Mouse (Mus musculus): ENCODE results near the gene Dennd5a. TPM values are rescaled to one million over a fixed set of nuclear protein-coding genes. Genes with fewer than 3 reads are reported as not detected.

The Dennd5a gene
- polyA plus RNA-seq, 1 experiment from 2014 or later, result 47.7 TPM

GRCm38 (mm10) chr7:109876085-109876484, 84.2 kb downstream of the Dennd5a start:
- ATAC-seq, result no peak
- Histone ChIP-seq H3K4me1 (replicated peaks; ENCODE audit: control insufficient read depth, insufficient read depth, low read length) (peaks cover 10% of the 10 kb centered on the region), H3K27me3 (replicated peaks; ENCODE audit: control insufficient read depth, insufficient read depth, low read length) (no peaks in the 10 kb centered on the region), H3K4me3 (replicated peaks; ENCODE audit: low read length) (no peak overlapping the region), H3K27ac (ENCODE audit: low read length) (no peak overlapping the region), H3K4me2 (ENCODE audit: low read length) (no peak overlapping the region), H3K36me3 (ENCODE audit: control insufficient read depth, insufficient read depth) (no peaks in the 10 kb centered on the region), H3K9ac (replicated peaks; ENCODE audit: low read depth, low read length) (no peak overlapping the region), H3K9me3 (ENCODE audit: control insufficient read depth, low read length) (no peaks in the 10 kb centered on the region)
- WGBS, result 75% methylated on average over 8 of the region's 8 CpGs

DNA sequence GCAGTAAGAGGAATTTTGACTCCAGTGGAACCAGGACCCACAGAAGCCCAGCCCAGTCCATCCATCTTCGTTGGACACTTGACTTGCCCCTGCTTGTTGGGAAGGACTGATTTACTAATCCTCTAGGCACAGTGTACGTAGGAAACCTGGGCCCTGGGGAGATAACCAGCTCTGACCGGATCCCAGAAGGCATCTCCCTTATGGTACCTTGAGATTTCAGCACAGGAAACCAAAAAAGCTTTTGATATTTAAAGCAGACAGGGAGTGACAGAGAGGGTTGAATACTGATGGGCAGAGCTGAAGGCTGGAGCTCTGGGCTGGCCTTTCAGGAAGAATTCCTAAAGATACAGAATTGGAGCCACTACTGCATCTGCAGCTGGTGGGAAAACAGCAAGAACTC, 84.7 kb downstream of the Dennd5a start:
- Histone ChIP-seq H3K36me3 (ENCODE audit: control insufficient read depth, insufficient read depth) (no peaks in the 10 kb centered on the region), H3K9ac (replicated peaks; ENCODE audit: low read depth, low read length) (no peak overlapping the region), H3K4me1 (replicated peaks; ENCODE audit: control insufficient read depth, insufficient read depth, low read length) (peaks cover 10% of the 10 kb centered on the region), H3K9me3 (ENCODE audit: control insufficient read depth, low read length) (no peaks in the 10 kb centered on the region), H3K27me3 (replicated peaks; ENCODE audit: control insufficient read depth, insufficient read depth, low read length) (no peaks in the 10 kb centered on the region), H3K27ac (ENCODE audit: low read length) (no peak overlapping the region), H3K4me2 (ENCODE audit: low read length) (no peak overlapping the region), H3K4me3 (replicated peaks; ENCODE audit: low read length) (no peak overlapping the region)
- ATAC-seq, result peak; percentile 23; the same call in 1 of the 2 replicates
- 65% methylated on average over 3 of the region's 3 CpGs for WGBS

DNA sequence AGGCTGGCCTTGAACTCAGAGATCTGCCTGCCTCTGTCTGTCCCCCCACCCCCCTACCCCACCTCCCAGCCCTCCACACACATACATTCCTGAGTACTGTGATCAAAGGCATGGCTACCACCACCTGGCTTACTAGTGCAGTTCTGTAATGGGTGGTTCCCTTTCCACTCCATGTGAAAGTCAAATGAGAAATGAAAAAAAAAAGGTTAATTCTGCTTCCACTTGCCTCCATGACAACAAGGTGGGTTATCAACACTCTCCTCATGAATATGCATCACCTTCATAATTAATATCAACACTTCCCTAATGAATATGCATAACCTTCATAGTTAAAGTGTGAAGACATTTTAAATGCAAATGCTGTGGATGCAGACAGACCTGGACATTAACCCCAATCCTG, 85.2 kb downstream of the Dennd5a start:
- no peak overlapping the region for H3K27ac ChIP-seq (ENCODE audit: low read length)
- ATAC-seq, result peak; percentile 85
- no peak overlapping the region for H3K4me2 ChIP-seq (ENCODE audit: low read length)
- no peak overlapping the region for H3K4me3 ChIP-seq (replicated peaks; ENCODE audit: low read length)
- H3K36me3 ChIP-seq (ENCODE audit: control insufficient read depth, insufficient read depth), result no peaks in the 10 kb centered on the region
- H3K4me1 ChIP-seq (replicated peaks; ENCODE audit: control insufficient read depth, insufficient read depth, low read length), result peaks cover 10% of the 10 kb centered on the region
- no peak overlapping the region for H3K9ac ChIP-seq (replicated peaks; ENCODE audit: low read depth, low read length)
- H3K27me3 ChIP-seq (replicated peaks; ENCODE audit: control insufficient read depth, insufficient read depth, low read length), result no peaks in the 10 kb centered on the region
- H3K9me3 ChIP-seq (ENCODE audit: control insufficient read depth, low read length), result no peaks in the 10 kb centered on the region

DNA sequence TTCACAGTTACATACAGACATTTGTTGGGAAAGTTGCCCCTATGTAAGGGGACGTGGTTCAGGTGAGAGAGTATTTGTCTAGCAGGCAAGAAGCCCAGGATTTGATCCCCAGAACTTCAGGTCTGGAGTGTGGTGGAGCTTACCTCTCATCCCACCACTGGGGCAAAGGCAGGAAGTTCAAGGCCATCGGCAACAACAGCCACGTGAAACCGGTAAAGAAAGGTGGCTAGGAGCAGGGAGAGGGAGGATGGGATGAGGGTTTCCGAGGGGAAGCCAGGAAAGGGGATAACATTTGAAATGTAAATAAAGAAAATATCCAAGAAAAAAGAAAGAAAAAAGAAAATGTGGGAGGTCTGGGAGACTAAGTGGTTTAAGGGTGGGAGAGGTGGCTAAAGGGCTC, 87.1 kb downstream of the Dennd5a start:
- Histone ChIP-seq H3K4me3 (replicated peaks; ENCODE audit: low read length) (no peak overlapping the region), H3K27me3 (replicated peaks; ENCODE audit: control insufficient read depth, insufficient read depth, low read length) (no peaks in the 10 kb centered on the region), H3K4me1 (replicated peaks; ENCODE audit: control insufficient read depth, insufficient read depth, low read length) (peaks cover 10% of the 10 kb centered on the region), H3K4me2 (ENCODE audit: low read length) (no peak overlapping the region), H3K9me3 (ENCODE audit: control insufficient read depth, low read length) (no peaks in the 10 kb centered on the region), H3K9ac (replicated peaks; ENCODE audit: low read depth, low read length) (no peak overlapping the region), H3K36me3 (ENCODE audit: control insufficient read depth, insufficient read depth) (no peaks in the 10 kb centered on the region), H3K27ac (ENCODE audit: low read length) (no peak overlapping the region)
- WGBS, result 51% methylated on average over 5 of the region's 5 CpGs
- no peak for ATAC-seq

- WGBS, result 90% methylated on average over 5 of the region's 5 CpGs
- no peak overlapping the region for H3K4me2 ChIP-seq (ENCODE audit: low read length)
These were observed 89.0 kb downstream of the Dennd5a start for GRCm38 (mm10) chr7:109871232-109871631.

GRCm38 (mm10) chr7:109868498-109868897, 91.8 kb downstream of the Dennd5a start:
- no peak overlapping the region for H3K9ac ChIP-seq (replicated peaks; ENCODE audit: low read depth, low read length)
- H3K4me3 ChIP-seq (replicated peaks; ENCODE audit: low read length), result no peak overlapping the region
- no peak overlapping the region for H3K4me2 ChIP-seq (ENCODE audit: low read length)
- no peaks in the 10 kb centered on the region for H3K9me3 ChIP-seq (ENCODE audit: control insufficient read depth, low read length)
- no peaks in the 10 kb centered on the region for H3K36me3 ChIP-seq (ENCODE audit: control insufficient read depth, insufficient read depth)
- 0 out of 2 replicates have a peak, but pooled peaks have one; percentile 32 for ATAC-seq
- H3K4me1 ChIP-seq (replicated peaks; ENCODE audit: control insufficient read depth, insufficient read depth, low read length), result peaks cover 11% of the 10 kb centered on the region
- 14% methylated on average over 3 of the region's 3 CpGs for WGBS
- no peak overlapping the region for H3K27ac ChIP-seq (ENCODE audit: low read length)
- H3K27me3 ChIP-seq (replicated peaks; ENCODE audit: control insufficient read depth, insufficient read depth, low read length), result peaks cover 2% of the 10 kb centered on the region; the same call in 1 of the 2 replicates

More at GRCm38 (mm10) chr7:109871232-109871631, 89.0 kb downstream of the Dennd5a start:
- Histone ChIP-seq H3K27ac (ENCODE audit: low read length) (no peak overlapping the region), H3K9me3 (ENCODE audit: control insufficient read depth, low read length) (no peaks in the 10 kb centered on the region), H3K36me3 (ENCODE audit: control insufficient read depth, insufficient read depth) (no peaks in the 10 kb centered on the region), H3K4me3 (replicated peaks; ENCODE audit: low read length) (no peak overlapping the region), H3K9ac (replicated peaks; ENCODE audit: low read depth, low read length) (no peak overlapping the region), H3K27me3 (replicated peaks; ENCODE audit: control insufficient read depth, insufficient read depth, low read length) (0 out of 2 replicates have a peak, but pooled peaks cover 2% of the 10 kb centered on the region), H3K4me1 (replicated peaks; ENCODE audit: control insufficient read depth, insufficient read depth, low read length) (peaks cover 10% of the 10 kb centered on the region)
- no peak for ATAC-seq

GRCm38 (mm10) chr7:109866643-109867042, 93.6 kb downstream of the Dennd5a start:
- Histone ChIP-seq H3K9me3 (ENCODE audit: control insufficient read depth, low read length) (no peaks in the 10 kb centered on the region), H3K9ac (replicated peaks; ENCODE audit: low read depth, low read length) (no peak overlapping the region), H3K4me3 (replicated peaks; ENCODE audit: low read length) (no peak overlapping the region), H3K4me2 (ENCODE audit: low read length) (no peak overlapping the region), H3K27ac (ENCODE audit: low read length) (no peak overlapping the region), H3K27me3 (replicated peaks; ENCODE audit: control insufficient read depth, insufficient read depth, low read length) (peaks cover 5% of the 10 kb centered on the region), H3K4me1 (replicated peaks; ENCODE audit: control insufficient read depth, insufficient read depth, low read length) (peaks cover 11% of the 10 kb centered on the region), H3K36me3 (ENCODE audit: control insufficient read depth, insufficient read depth) (no peaks in the 10 kb centered on the region)
- 23% methylated on average over 3 of the region's 3 CpGs for WGBS
- ATAC-seq, result no peak

DNA sequence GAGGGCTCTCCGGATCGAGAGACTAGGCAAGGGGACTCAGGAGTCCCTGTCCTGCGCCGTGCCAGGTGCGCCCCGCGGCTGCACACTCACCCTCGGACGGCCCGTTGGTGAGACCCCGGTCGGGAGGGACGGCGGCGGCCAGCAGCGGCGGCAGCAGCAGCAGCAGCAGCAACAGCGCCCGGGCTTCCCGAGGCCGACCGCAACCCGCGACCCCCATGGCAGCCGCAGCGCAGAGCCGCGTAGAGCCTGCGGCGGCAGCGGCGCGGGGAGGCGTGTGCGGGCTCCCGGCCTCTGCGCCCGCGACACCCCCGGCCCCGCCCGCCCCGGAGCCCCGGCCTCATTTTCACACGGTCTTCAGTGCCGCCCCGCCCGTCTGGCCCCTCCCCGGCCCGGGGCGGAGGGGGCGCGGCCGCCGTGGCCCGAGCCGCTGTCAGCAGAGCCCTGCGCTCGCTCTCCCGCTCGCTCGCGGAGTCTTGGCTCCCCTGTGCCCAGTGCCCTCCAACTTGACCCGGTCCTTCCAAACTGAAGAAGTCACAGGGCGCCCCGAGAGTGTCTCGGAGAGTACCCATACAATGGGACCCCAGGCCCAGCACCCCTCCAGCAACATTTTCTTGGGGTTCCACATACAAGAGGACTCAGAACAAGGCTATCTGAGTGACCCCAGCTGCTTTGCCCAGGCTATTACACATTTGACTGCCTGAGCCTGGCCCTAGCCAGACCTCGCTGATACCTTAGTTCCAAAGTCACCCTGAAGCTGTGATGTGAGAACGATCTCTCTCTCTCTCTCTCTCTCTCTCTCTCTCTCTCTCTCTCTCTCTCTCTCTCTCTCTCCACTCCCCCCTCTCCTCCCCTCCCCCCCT, 94.7 kb downstream of the Dennd5a start, which contains the start of gene Scube2:
TSS of gene Scube2 (minus strand) at position 310 of the 860 bp plus-strand sequence.
- peak within 1 kb of the TSS; percentile 62 for H3K9ac ChIP-seq (replicated peaks; ENCODE audit: low read depth, low read length)
- WGBS, result 1% methylated on average over 49 of the region's 69 CpGs
- peak; percentile 66 for ATAC-seq

DNA sequence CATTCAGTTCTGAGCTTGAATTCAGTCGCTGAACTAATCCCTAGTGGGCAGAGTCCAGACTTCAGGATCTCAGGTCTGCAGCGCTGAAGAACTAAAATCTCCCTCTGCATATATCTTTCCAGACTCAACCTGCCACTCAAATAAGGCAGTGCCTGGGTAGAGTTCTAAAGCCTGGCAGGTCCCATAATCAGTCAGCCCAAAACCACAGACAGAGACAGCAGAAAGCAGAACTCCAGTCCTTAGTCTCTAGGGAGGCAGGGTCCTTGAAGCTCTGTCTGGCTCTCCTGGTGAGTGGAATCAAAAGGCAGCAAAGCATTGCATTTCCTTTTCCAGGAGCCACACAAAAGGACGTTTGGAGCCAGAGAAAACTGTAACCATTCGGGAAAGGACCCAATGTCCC, 96.7 kb downstream of the Dennd5a start:
- H3K27me3 ChIP-seq (replicated peaks; ENCODE audit: control insufficient read depth, insufficient read depth, low read length), result peaks cover 5% of the 10 kb centered on the region
- no peak overlapping the region for H3K4me2 ChIP-seq (ENCODE audit: low read length)
- H3K4me3 ChIP-seq (replicated peaks; ENCODE audit: low read length), result no peak overlapping the region
- ATAC-seq, result no peak
- no peak overlapping the region for H3K27ac ChIP-seq (ENCODE audit: low read length)
- H3K9ac ChIP-seq (replicated peaks; ENCODE audit: low read depth, low read length), result no peak overlapping the region
- WGBS, result 23% methylated on average over 4 of the region's 4 CpGs
- H3K36me3 ChIP-seq (ENCODE audit: control insufficient read depth, insufficient read depth), result no peaks in the 10 kb centered on the region
- no peaks in the 10 kb centered on the region for H3K9me3 ChIP-seq (ENCODE audit: control insufficient read depth, low read length)
- peaks cover 11% of the 10 kb centered on the region for H3K4me1 ChIP-seq (replicated peaks; ENCODE audit: control insufficient read depth, insufficient read depth, low read length)

More for the DNA sequence above, 94.7 kb downstream of the Dennd5a start, which contains the start of gene Scube2:
- peak within 1 kb of the TSS; percentile 56 for H3K4me3 ChIP-seq (replicated peaks; ENCODE audit: low read length)
- peaks cover 11% of the 10 kb centered on the region for H3K4me1 ChIP-seq (replicated peaks; ENCODE audit: control insufficient read depth, insufficient read depth, low read length)
- peaks cover 5% of the 10 kb centered on the region for H3K27me3 ChIP-seq (replicated peaks; ENCODE audit: control insufficient read depth, insufficient read depth, low read length)
- H3K9me3 ChIP-seq (ENCODE audit: control insufficient read depth, low read length), result no peaks in the 10 kb centered on the region
- no peaks in the 10 kb centered on the region for H3K36me3 ChIP-seq (ENCODE audit: control insufficient read depth, insufficient read depth)
- H3K27ac ChIP-seq (ENCODE audit: low read length), result no peak within 1 kb of the TSS
- peak within 1 kb of the TSS; percentile 92 for H3K4me2 ChIP-seq (ENCODE audit: low read length)
